Mouse (Mus musculus) gastrocnemius, postnatal 10 days (tissue): ENCODE measurements around the gene 4930590J08Rik. TPM values are rescaled to one million over a fixed set of nuclear protein-coding genes. Genes with fewer than 3 reads are reported as not detected.
A peak's percentile ranks its signal among the peaks of the same experiment; 100 is the strongest.

ENCODE experiments used
- DNase-seq: peaks from one replicate; pipeline ENCODE4 v3.0.0; 2021; ENCODE audit warnings: mixed read lengths
- total RNA-seq, 2 experiments: library from RNA; stranded (reverse); gene quantifications; 2 replicates each; pipeline ENCODE4 v1.2.3; 2021

The 4930590J08Rik gene
- total RNA-seq, 2 experiments from 2014 or later, result 0.80 to 1.3 TPM

DNA sequence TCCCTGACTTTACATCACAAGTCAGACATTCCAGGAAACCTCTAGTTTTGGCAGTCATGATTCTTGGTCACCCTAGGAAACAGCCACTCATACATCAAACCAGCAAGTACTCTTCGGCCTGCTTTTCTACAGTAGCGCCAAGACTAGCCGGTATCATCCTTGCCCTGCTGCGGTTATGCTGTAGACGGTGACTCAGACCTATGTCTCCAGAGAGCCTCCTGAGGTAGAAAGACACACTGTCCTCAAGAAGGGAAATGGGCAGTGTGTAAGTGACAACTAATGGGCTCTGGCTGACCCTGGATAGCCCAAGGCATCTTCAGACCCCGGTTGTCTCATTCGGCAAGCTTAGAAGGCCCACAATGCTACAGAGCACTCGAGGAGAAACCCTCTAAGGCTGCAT lies 62.5 kb downstream of the 4930590J08Rik start:
- no peak for DNase-seq

DNA sequence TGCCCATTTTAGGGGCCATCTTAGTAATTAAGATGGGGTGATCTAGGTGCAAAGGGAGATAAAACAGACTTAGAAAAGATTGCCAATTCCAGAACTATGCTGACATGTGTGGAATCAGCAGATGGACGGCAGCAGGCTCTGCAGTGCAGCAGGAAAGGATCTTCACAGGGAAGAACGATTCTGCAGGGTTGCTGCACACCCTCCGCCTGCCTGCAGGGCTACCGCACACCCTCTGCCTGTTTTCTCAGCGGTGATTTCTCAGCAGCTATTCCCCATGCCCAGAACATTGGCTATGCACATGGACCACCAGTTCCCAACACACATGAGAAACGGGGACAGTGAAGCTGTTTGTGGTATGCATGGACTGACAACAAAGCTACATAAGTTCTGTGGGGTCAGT lies 63.4 kb downstream of the 4930590J08Rik start:
- no peak for DNase-seq

DNA sequence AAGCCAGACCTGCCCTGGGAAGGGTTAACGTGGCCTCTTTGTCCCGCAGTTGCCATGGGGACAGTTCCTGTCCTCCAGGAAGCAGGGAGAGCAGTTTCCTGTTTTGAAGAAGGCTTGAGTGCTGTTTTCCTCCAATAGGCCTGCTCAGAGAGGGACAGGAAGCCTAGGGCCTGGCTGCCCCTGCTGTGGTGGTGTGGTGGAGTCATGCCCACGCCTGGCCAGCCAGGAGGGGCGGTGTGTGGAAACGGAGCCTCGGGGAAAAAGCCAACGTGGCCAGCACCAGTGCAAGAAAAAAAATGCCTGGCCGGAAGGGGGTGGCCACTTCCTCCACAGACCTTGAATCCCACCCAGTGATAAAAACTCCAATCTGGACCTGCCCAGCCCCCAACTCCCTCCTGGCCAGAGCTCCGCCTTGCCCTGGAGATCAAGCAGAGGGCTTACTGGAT lies 69.6 kb downstream of the 4930590J08Rik start:
- peak; percentile 41 for DNase-seq

- no peak for DNase-seq
Observed at GRCm38 (mm10) chr6:91973972-91974371, 71.4 kb downstream of the 4930590J08Rik start.

DNA sequence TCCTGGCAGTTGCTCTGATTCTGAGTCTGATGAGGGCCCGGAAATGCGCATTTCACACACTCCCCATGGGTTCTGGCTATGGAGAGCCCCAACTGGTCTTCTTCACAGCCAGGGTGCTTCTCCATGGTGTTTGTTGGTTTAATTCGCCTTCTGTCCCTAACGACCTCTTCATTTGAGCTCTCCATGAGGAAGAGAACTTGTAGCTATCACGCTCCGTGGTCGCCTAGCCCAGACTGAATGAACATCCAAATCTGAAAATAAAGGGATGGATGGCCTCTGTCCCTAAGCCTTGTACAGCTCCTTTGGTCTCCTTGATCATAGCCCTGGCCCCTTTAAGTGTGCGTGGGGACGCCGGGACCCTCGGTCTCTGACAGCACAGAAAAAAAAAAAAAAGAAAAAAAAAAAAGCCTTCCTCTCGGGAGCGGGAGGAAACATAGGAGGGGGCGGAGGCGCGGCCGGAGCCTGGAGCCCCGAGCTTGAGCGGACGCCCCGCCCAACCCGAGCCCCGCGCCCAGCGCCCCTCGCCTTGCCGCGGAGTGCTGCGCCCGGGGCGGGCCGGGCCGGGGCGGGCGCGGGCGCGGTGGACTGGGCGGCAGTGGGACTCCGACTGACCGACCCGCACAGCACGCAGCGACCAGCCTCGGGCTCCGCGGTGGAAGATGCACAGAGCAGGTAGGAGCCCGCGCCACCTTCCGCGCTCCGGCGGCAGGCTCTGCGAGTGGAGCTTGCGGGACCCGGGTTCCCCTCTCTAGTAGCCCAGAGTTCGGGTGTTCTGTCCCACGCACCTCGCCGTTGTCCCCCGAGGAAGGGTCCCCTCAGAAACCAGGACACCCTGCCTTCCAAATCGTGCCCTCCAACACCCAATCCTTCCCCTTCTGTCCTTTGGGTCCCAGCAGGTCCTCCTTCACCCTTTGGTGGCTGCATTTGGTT lies 76.0 kb downstream of the 4930590J08Rik start, which contains the start of gene Fgd5:
Gene Fgd5, plus strand, starts transcription at position 508 of the 930 bp plus-strand sequence.
- peak; percentile 57 for DNase-seq

GRCm38 (mm10) chr6:91979301-91979996 lies 76.8 kb downstream of the 4930590J08Rik start:
- DNase-seq, result no peak

DNA sequence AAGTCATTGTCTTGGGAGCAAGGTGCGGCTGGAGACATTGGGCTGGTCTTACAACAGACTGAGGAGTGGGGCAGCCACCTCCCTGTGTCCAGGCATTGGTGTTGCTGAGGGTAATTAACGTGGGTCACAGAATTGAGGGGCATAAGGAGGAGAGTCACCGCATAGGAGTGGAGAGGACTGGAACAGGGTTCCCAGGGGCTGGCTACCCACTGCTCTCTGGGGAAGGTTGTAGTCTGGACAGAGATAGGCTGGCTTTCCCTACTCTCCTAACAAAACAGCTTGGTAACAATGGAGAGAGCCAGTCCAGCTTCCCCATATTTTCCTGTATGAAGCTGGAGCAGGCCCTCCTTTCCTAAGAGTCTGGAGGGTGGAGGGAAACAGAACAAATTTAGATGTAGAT lies 77.4 kb downstream of the 4930590J08Rik start:
- DNase-seq, result no peak

DNA sequence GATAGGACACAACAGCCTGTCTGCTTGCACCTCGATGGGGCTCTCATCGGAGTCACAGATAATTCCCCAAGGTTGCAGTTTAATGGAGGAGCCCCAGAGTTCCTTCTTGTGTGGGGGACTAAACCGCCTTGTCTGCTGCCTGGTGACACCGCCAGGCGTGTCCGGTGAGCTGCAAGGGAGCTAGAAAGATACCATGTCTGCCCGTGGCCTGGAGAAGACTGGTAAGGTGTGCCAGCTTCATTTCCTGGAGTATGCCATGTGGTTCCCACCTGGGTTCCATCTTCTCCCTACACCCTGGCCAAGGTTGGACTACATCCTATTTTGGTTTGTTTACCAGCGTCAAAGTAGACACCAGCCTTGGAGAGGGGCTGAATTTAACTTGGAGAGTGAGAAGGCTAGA lies 87.5 kb downstream of the 4930590J08Rik start:
- no peak for DNase-seq

GRCm38 (mm10) chr6:91992823-91993222 lies 90.2 kb downstream of the 4930590J08Rik start:
- DNase-seq, result no peak

DNA sequence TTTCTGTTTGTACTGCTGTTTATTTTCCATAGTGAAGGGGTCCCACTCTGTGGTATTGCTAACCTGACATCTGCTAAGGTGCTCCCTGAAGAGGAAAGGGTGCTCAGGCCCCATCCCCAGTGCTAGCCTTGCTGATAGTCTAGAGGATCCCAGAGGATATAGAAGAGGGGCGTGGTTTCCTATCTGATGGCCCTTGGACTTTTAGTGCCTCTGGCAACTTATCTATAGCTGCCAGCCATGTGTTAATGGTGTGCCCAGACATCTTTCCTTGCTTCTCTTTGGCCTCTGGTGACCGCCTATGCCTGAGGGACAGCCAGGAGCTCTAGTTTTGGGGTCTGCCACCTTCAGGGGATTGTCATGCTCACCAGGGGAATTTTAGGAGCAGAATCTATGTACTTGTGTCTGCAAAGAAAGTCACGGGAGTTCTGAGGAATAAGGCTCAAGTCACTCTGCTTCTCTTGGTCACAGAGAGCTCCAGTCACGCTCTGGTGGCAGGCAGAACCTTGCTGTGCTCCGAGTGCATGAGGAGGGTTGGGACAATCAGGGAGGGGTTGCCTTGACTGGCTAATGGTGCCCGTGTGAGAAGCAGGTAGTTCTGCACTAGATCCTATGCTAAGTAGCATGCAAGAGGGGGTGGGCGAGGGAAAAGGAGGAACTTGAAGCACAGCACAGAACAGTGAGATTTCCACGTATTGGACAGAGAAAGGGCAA lies 91.3 kb downstream of the 4930590J08Rik start:
- no peak for DNase-seq

DNA sequence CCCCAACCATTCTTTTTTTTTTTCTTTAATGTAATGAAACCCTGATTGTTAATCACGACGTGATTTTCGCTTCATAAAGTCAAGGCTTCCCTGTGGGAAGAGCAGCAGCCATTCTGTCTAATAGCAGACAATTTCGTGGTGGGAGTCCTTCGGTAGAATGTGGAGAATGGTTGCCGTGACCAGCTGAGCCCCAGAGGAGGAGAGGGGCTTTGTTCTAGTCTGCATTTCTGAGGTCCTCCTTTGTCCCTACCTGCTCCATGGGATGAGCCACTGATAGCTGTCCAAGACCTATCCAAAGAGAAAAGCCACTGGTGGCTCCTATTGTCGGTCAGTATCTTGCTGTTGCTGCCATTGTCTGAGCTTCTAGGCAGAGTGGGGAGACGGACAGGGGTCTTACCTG lies 93.5 kb downstream of the 4930590J08Rik start:
- no peak for DNase-seq

Other genes with a start within 250 kb of the 4930590J08Rik start
- 10 to 100 TPM; 43.1 to 64.5 TPM for gene Slc6a6, start 218.8 kb upstream of the 4930590J08Rik start, total RNA-seq
- gene Grip2, start 75.6 kb upstream of the 4930590J08Rik start, total RNA-seq, result 1 to 10 TPM; 4.0 to 8.2 TPM
- 10 to 100 TPM; 10.4 to 11.0 TPM for gene Ccdc174, start 24.8 kb upstream of the 4930590J08Rik start, total RNA-seq
- gene Fgd5, start 76.1 kb downstream of the 4930590J08Rik start, total RNA-seq, result 10 to 100 TPM; 12.7 to 16.1 TPM
- 10 to 100 TPM; 27.5 to 32.6 TPM for gene Nr2c2, start 188.6 kb downstream of the 4930590J08Rik start, total RNA-seq